Mouse (Mus musculus): ENCODE measurements around the gene Fndc11.

The Fndc11 gene

GRCm38 (mm10) chr2:181220361-181220760 lies 548 bp downstream of the Fndc11 start:
- no peak for DNase-seq

DNA sequence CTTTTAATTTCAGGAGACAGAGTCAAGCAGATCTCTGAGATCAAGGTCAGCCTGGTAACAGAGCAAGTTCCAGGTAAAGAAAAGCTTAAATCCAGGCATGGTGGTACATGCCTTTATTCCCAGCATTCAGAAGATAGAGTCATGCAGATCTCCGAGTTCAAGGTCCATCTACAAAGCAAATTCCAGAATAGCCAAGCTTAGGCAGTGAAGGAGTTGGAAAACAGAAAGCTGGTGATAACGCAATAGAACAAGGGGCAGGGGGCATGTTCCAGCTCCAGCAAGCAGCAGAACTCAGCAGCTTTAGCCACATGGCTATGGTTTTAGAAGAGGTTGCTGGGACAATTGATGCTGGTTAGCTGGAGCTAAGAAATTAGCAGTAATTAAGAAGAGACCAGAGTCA lies 5.2 kb downstream of the Fndc11 start:
- DNase-seq = no peak

GRCm38 (mm10) chr2:181227122-181227521 lies 7.3 kb downstream of the Fndc11 start:
- no peak for DNase-seq

DNA sequence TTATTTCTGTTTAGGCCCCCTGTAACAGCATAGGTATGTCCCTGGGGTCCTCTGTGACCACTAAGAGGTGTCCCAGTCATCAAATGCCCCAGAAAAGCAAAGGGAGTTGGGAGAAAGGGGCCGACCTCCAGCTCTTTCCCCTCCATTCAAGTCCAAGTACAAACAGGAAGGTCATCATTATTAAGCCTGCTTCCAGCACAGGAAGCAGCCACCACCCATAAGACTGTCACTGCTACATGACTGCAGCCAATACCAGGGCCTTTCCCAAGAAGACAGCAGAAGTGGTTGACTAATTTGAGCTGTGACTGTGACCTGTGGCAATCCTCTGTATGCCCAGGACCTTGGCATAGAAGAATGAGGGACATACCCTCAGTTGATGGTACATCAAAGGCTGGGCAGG lies 8.5 kb downstream of the Fndc11 start:
- DNase-seq = no peak

GRCm38 (mm10) chr2:181231171-181231570 lies 11.4 kb downstream of the Fndc11 start:
- no peak for DNase-seq

GRCm38 (mm10) chr2:181233443-181233842 lies 13.6 kb downstream of the Fndc11 start:
- DNase-seq = no peak

GRCm38 (mm10) chr2:181234680-181235079 lies 14.9 kb downstream of the Fndc11 start:
- DNase-seq = no peak

- DNase-seq = no peak
These were observed 16.1 kb downstream of the Fndc11 start for GRCm38 (mm10) chr2:181235681-181236566.

DNA sequence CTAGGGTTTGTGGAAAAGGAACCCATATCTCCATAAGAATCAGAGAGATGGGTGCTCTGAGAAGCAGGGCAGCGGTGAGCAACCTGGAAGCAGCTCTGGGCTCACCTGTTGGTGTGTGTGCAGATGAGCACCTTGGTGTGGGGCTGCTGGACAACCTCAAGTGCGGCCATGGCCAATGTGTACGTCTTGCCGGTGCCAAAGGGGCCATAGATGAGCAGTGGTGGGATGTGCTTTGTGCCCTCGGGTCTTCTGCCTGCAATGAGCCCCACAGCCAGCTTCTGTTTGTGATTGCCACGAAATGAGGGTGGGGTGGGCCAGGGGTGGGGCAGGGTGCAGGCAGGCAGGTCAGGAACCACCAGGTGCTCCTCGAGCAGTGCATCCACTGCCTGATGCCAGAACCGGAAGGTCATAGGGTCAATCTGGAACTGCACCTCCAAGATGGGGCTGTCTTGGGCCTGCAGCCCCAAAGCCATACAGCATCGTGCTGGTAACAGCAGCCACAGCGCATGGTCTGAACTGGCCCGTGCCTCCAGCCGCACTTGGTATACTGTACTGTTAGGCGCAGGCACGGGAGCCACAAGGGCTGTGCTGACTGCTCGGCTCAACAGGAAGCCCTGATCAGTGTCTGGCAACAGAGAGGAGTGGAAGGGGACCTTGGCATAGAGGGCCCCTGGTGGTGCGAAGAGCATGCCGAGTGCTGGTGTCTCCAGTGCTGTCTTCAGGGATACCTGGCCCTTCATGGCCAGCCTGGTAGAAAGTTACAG lies 17.6 kb downstream of the Fndc11 start:
- no peak for DNase-seq

DNA sequence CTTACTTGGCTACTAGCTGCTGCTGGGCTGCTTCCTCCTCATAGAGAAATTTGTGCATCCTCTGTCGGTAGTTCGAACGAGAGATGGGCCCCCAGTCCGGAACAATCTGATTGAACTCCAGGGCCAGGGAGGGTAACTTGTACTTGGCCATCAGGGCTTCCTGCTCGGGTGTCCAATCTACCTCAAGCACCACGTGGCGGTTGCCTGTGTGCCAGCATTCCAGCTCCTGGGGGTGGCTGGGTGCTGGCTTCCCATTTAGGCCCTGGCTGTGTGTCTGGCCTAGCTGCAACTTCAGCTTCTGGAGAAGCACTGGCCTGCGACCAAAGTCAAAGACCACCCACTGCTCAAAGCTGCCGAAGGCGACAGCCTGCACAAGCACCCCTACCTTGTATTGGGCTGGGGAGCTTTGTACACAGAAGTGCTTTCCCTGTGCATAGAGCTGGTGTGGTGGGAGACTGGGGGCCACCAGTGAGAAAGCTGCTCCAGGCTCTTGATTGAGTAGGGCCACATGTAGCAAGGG lies 18.3 kb downstream of the Fndc11 start:
- no peak for DNase-seq

- DNase-seq = no peak
These were observed 19.0 kb downstream of the Fndc11 start for GRCm38 (mm10) chr2:181238861-181239260.

DNA sequence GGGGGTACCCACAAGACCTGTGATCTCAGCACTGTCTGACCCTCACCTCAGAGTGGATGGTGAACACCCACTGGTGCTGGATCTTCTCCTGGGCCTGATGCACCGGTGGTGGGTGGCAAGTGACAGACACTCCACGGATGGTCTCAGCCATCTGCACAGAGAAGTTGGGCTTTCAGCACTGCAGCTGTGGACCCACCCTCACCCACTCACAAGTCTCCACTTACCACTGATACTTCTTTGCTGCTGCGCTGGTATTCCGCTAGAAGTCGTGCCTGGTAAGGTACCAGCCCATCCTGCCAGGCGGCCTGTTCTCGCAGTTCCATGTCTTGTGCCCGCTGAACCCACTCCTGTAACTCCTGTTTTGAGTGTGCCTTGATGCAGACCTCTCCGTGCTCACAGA lies 19.4 kb downstream of the Fndc11 start:
- no peak for DNase-seq

DNA sequence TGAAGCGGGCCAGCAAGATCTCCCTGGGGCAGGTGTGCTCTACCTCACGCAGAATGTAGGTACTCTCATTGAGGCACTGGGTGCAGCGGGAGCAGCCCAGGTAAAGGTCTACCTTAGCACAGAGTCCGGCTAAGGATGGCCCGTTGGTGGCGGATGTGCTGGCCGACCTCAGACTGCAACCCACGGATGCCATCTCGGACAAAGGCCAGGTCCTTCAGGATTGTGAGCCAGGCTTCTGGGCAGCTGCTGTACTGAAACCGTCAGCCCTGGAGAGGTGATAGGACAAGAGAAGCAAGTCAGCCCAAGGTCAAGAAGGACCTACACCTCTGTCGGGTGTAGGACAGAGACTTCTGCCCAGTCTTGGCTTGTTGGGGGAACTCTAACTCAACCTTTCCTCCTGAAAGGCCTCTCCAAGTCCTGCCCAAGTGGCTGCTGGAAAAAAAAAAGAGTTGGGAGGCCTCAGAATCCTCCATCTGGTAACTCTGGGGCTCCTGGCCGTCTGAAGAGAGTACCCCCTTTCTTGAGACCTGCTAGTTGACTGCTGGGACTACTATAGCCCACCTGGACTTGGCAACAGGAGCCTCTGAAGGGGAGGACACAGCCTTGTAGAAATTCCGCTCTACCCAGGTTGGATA lies 21.1 kb downstream of the Fndc11 start:
- no peak for DNase-seq

DNA sequence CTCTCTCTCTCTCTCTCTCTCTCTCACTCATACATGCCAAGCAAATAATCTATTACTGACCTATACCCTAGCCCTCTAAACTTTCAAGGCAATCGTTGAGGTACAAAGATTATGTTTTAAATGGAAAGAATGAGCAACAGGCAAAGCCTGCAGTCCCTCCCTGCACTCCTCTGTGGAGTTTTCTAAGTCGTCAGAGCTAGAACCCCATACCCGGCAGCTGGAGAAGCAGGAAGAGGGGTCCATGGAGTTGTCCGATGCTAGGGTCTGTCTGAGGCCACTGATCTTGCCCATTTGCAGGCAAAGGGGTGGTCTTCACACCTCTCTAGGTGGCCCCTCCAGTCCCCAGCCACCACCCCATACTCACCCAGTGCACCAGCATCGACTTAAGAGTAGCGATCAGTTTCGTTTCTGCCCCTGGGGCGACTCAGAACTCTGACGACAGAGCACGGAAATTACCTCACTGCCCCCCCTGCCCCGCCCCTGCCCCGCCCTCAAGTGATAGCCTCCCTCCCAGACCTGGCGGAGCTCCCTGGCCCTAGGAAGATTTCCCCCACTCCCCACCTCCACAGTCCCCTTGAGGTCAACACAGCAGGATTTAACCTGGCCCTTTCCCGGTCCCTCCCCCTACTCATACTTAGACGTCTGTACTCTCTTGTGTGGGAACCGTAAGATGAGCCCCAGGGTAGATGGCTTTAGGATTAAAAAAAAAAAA lies 21.9 kb downstream of the Fndc11 start, which contains the start of gene Helz2:
Gene Helz2, minus strand, starts transcription at position 426 of the 712 bp plus-strand sequence.
- DNase-seq = peak; percentile 71

GRCm38 (mm10) chr2:181242314-181242665 lies 22.5 kb downstream of the Fndc11 start:
- no peak for DNase-seq

DNA sequence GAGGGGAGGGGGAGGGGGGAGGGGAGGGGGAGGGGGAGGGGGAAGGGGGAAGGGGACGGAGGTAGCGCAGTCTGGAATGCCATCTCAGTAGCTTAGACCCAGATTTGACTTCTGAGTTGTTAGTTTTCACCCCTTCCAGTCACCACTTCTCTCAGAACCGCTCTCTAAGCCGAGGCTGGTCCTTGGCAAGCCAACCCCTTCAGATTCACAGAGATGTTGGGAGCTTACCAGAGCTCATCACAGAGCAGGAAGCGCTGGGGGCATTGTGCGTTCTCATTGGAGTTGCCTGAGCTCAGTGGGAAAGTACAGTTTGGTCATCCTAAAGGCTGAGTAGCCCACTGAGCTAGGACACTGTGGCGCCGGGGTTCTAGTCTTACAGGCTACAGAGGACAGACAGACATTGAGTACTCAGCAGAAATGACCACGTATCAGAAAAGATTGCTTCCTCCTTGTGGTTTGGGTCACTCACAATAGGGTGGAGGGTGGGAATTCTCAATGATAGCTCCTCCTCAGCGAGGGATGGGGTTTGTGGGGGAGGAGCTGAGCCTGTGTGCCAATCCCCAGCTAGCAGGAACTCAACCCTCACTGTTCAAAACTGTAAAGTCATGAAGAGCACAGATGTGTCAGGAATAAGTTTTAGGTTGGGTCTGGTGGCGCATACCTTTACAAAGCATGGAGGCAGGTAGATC lies 24.0 kb downstream of the Fndc11 start:
- peak; percentile 30 for DNase-seq

GRCm38 (mm10) chr2:181245031-181245430 lies 25.2 kb downstream of the Fndc11 start:
- no peak for DNase-seq

- DNase-seq = no peak
These were observed 29.4 kb downstream of the Fndc11 start for GRCm38 (mm10) chr2:181249217-181249616.

- DNase-seq = no peak
These were observed 32.0 kb downstream of the Fndc11 start for GRCm38 (mm10) chr2:181251841-181252240.

DNA sequence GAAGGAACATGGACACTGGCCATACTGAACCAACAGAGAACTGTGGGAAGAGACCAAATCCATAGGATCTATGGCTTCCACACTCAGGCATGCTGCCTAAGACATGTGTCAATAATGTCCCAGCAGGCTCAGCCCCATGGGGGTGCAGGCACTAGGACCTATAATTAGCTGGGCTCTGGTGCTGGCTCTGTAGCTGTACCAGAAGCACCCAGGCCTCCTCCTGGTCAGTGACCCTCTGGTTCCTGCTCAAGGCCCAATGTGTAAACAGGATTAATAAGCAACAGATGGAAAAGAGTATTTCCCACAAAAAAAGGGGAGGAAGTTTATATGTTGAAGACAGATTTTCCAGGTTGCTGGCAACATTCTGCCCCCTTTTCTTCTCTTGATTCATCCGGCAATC lies 33.4 kb downstream of the Fndc11 start:
- DNase-seq = no peak

DNA sequence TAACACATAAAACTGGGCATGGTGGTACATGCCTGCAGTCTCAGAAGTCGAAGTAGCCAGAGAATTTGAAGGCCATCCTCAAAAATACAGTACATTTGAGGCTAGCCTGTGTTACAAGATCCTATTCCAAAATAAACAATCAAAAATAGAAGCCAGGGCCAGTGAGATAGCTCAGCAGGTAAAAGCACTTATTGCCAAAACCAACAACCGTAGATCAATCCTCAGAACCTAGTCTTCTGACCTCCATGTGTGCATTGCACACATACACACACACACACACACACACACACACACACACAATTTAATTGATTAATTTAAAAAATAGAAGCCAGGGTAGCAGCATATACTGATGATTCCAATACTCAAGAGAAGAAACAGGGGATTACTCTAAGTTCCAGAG lies 47.0 kb downstream of the Fndc11 start:
- DNase-seq = no peak

- DNase-seq = no peak
These were observed 52.3 kb downstream of the Fndc11 start for GRCm38 (mm10) chr2:181272092-181272491.

Data from thymus, postnatal 25 days (tissue).